7 mouse cellular contexts compared by ENCODE assay signal in the genomic region with DNA sequence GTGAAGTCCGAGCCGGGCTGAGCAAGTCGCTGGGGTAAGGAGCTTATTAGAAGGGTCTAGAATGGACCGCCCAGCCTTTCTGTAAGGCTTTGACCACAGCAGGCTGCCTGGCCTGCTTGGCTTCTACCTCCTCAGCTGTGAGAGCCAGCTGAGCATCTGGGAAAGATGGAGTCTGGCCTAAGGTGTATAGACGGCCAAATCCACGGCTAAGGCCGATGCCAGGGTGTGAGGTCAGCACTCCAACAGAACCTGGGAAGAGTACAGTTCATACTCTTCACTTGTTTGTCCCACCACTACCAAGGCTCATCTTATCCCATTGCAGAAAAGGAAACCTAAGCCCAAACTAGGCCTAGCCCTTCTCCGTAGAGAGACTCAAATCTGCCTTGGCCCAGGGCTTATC. TPM values are rescaled to one million over a fixed set of nuclear protein-coding genes. Genes with fewer than 3 reads are reported as not detected.
DNase-seq lines count a peak whose midpoint lies in the region; ATAC-seq lines count a peak whose summit lies in the region.

No protein-coding gene starts in this region.

- no peaks in the 10 kb centered on the region for H3K27me3 ChIP-seq in lung, embryonic 15.5 days
- H3K27me3 ChIP-seq in forebrain, embryonic 12.5 days, result peaks cover 7% of the 10 kb centered on the region; the same call in 1 of the 2 replicates
- peaks cover 20% of the 10 kb centered on the region for H3K27me3 ChIP-seq in limb, embryonic 13.5 days
- no peaks in the 10 kb centered on the region for H3K27me3 ChIP-seq in stomach, embryonic 16.5 days (ENCODE audit: control insufficient read depth, insufficient read depth, low read length)

- WGBS in lung, embryonic 15.5 days, result 63% methylated on average over 8 of the region's 8 CpGs
- 72% methylated on average over 8 of the region's 8 CpGs for WGBS in forebrain, embryonic 12.5 days
- WGBS in limb, embryonic 13.5 days, result 79% methylated on average over 8 of the region's 8 CpGs
- WGBS in stomach, embryonic 16.5 days, result 79% methylated on average over 8 of the region's 8 CpGs

- no peaks in the 10 kb centered on the region for H3K36me3 ChIP-seq in lung, embryonic 15.5 days
- H3K36me3 ChIP-seq in forebrain, embryonic 12.5 days (replicated peaks), result no peaks in the 10 kb centered on the region
- H3K36me3 ChIP-seq in limb, embryonic 13.5 days, result no peaks in the 10 kb centered on the region
- H3K36me3 ChIP-seq in stomach, embryonic 16.5 days (ENCODE audit: control insufficient read depth, insufficient read depth, low read length), result no peaks in the 10 kb centered on the region

- peak overlapping the region; percentile 94 for H3K4me2 ChIP-seq in lung, embryonic 15.5 days
- H3K4me2 ChIP-seq in forebrain, embryonic 12.5 days, result peak overlapping the region; percentile 85
- peak overlapping the region; percentile 95 for H3K4me2 ChIP-seq in limb, embryonic 13.5 days (replicated peaks)
- peak overlapping the region; percentile 93 for H3K4me2 ChIP-seq in stomach, embryonic 16.5 days (ENCODE audit: low read depth, low read length)

- H3K4me1 ChIP-seq in lung, embryonic 15.5 days, result peaks cover 71% of the 10 kb centered on the region
- peaks cover 75% of the 10 kb centered on the region for H3K4me1 ChIP-seq in forebrain, embryonic 12.5 days
- H3K4me1 ChIP-seq in limb, embryonic 13.5 days, result peaks cover 31% of the 10 kb centered on the region
- peaks cover 23% of the 10 kb centered on the region for H3K4me1 ChIP-seq in stomach, embryonic 16.5 days (ENCODE audit: control insufficient read depth, insufficient read depth, low read length)

- H3K9me3 ChIP-seq in lung, embryonic 15.5 days, result no peaks in the 10 kb centered on the region
- H3K9me3 ChIP-seq in forebrain, embryonic 12.5 days, result no peaks in the 10 kb centered on the region
- H3K9me3 ChIP-seq in limb, embryonic 13.5 days, result no peaks in the 10 kb centered on the region
- no peaks in the 10 kb centered on the region for H3K9me3 ChIP-seq in stomach, embryonic 16.5 days (replicated peaks; ENCODE audit: control insufficient read depth, low read length)

- peak overlapping the region; percentile 76 for H3K4me3 ChIP-seq in lung, embryonic 15.5 days
- H3K4me3 ChIP-seq in forebrain, embryonic 12.5 days (replicated peaks), result peak overlapping the region; percentile 59
- H3K4me3 ChIP-seq in limb, embryonic 13.5 days, result peak overlapping the region; percentile 74
- H3K4me3 ChIP-seq in stomach, embryonic 16.5 days (replicated peaks; ENCODE audit: low read length), result peak overlapping the region; percentile 64

- ATAC-seq in lung, embryonic 15.5 days (ENCODE audit: borderline replicate concordance, extremely low read depth, low FRiP score, low TSS enrichment), result no peak
- no peak for ATAC-seq in forebrain, embryonic 12.5 days (ENCODE audit: low FRiP score)
- no peak for ATAC-seq in limb, embryonic 13.5 days (ENCODE audit: low FRiP score, low read depth)
- no peak for ATAC-seq in stomach, embryonic 16.5 days (ENCODE audit: insufficient read depth, low FRiP score)

- H3K27ac ChIP-seq in lung, embryonic 15.5 days, result no peak overlapping the region
- peak overlapping the region; percentile 95; the same call in 1 of the 2 replicates for H3K27ac ChIP-seq in forebrain, embryonic 12.5 days
- H3K27ac ChIP-seq in limb, embryonic 13.5 days, result no peak overlapping the region
- no peak overlapping the region for H3K27ac ChIP-seq in stomach, embryonic 16.5 days (ENCODE audit: low read length)

- DNase-seq in lung, postnatal 10 days, result no peak
- no peak for DNase-seq in urinary bladder, postnatal 36 days (ENCODE audit: low spot score in 2 of 2)
- DNase-seq in spleen, postnatal 4 days (ENCODE audit: low spot score in 2 of 2), result no peak

- H3K9ac ChIP-seq in lung, embryonic 15.5 days, result peak overlapping the region; percentile 74; the same call in 1 of the 2 replicates
- peak overlapping the region; percentile 74 for H3K9ac ChIP-seq in forebrain, embryonic 12.5 days
- no peak overlapping the region; the same call in 1 of the 2 replicates for H3K9ac ChIP-seq in limb, embryonic 13.5 days
- H3K9ac ChIP-seq in stomach, embryonic 16.5 days (ENCODE audit: low read length), result peak overlapping the region; percentile 75; the same call in 1 of the 2 replicates

RNA-seq across cellular contexts. Expression of a gene that starts 1.3 kb away (rescaled TPM):
- 20.5 and 22.8 TPM in 2 replicates for polyA plus RNA-seq in lung, embryonic 15.5 days (2015; fragmentation: Nextera tagmentation; extraction: Ambion mirVana)
- polyA plus RNA-seq in forebrain, embryonic 12.5 days (2016; fragmentation: Nextera tagmentation; extraction: Ambion mirVana), result 37.6 and 38.1 TPM in 2 replicates
- 8.5 and 9.1 TPM in 2 replicates for polyA plus RNA-seq in limb, embryonic 13.5 days (2015; fragmentation: Nextera tagmentation; extraction: Ambion mirVana)
- polyA plus RNA-seq in stomach, embryonic 16.5 days (2015; fragmentation: Nextera tagmentation; extraction: Ambion mirVana), result 9.8 and 10.4 TPM in 2 replicates
